Comparison of ENCODE assay signal across 8 mouse cellular contexts in the genomic region with DNA sequence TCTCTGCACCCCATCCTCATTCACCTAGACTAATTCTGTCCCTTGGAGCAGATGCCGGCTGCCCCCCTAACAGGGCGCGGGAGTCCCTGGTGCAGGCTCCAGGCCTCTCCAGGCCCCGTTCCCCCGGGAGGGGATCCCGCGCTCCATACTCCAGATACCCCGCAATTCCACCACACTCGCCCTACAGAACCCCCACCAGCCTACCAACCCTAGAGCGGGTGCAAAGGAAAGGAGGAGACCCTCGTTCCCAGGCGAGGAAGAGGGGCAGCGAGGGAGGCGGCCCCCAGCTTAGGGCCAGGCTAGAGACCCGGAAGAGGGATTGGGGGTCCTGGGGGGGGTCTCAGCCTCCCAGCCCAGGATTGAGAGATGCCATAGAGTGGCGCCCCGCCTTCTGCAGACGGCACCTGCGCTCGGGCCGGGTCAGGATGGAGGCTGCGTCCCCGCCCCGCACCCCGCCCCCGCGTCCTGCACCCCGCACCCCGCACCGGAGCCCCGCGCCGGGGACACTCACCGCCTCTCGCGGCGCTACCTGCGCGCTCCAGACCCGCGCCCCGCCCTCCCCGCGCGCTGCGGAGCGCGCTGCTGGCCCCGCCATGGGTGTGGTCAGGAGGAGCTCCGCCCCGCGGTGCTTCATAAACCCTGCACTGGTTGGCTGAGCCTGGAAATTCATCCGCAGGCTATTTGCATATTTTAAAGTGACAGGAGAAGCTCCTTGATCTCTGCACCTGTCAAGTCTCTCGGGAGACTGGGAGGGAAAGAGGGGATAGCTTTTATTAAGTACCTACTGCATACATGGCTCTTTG. TPM values are rescaled to one million over a fixed set of nuclear protein-coding genes. Genes with fewer than 3 reads are reported as not detected.
DNase-seq lines count a peak whose midpoint lies in the region; ATAC-seq lines count a peak whose summit lies in the region.

A gene (minus strand): TSS at position 595 of the 803 bp plus-strand sequence.

- no peaks in the 10 kb centered on the region for H3K36me3 ChIP-seq in embryonic facial prominence, embryonic 11.5 days (replicated peaks; ENCODE audit: control insufficient read depth, insufficient read depth, low read depth, low read length)
- no peaks in the 10 kb centered on the region for H3K36me3 ChIP-seq in heart, embryonic 10.5 days
- H3K36me3 ChIP-seq in kidney, embryonic 15.5 days: no peaks in the 10 kb centered on the region
- no peaks in the 10 kb centered on the region for H3K36me3 ChIP-seq in limb, embryonic 15.5 days
- H3K36me3 ChIP-seq in midbrain, embryonic 16.5 days (ENCODE audit: control insufficient read depth, insufficient read depth, low read length): no peaks in the 10 kb centered on the region

- ATAC-seq in embryonic facial prominence, embryonic 11.5 days (replicated peaks; ENCODE audit: insufficient number of reproducible peaks, low FRiP score, low TSS enrichment, low read depth): peak; percentile 71
- peak; percentile 87 for ATAC-seq in kidney, embryonic 15.5 days (replicated peaks; ENCODE audit: low FRiP score)
- ATAC-seq in limb, embryonic 15.5 days (ENCODE audit: insufficient number of reproducible peaks, low FRiP score, low TSS enrichment, low read depth): no peak; the same call in 1 of the 2 replicates
- peak; percentile 80 for ATAC-seq in midbrain, embryonic 16.5 days

- no peaks in the 10 kb centered on the region for H3K9me3 ChIP-seq in embryonic facial prominence, embryonic 11.5 days (replicated peaks; ENCODE audit: control insufficient read depth, low read length)
- H3K9me3 ChIP-seq in heart, embryonic 10.5 days: no peaks in the 10 kb centered on the region
- no peaks in the 10 kb centered on the region for H3K9me3 ChIP-seq in kidney, embryonic 15.5 days (replicated peaks)
- H3K9me3 ChIP-seq in limb, embryonic 15.5 days: no peaks in the 10 kb centered on the region
- no peaks in the 10 kb centered on the region for H3K9me3 ChIP-seq in midbrain, embryonic 16.5 days (replicated peaks; ENCODE audit: control insufficient read depth, low read length, poor library complexity, severe bottlenecking)

- H3K27ac ChIP-seq in embryonic facial prominence, embryonic 11.5 days (replicated peaks; ENCODE audit: low read depth, low read length): no peak within 1 kb of the TSS
- 0 out of 2 replicates have a peak within 1 kb of the TSS, but pooled peaks have one; percentile 23 for H3K27ac ChIP-seq in heart, embryonic 10.5 days
- H3K27ac ChIP-seq in kidney, embryonic 15.5 days: no peak within 1 kb of the TSS
- no peak within 1 kb of the TSS for H3K27ac ChIP-seq in limb, embryonic 15.5 days
- peak within 1 kb of the TSS; percentile 83 for H3K27ac ChIP-seq in midbrain, embryonic 16.5 days (ENCODE audit: low read length)

- H3K9ac ChIP-seq in embryonic facial prominence, embryonic 11.5 days (replicated peaks; ENCODE audit: low read length): peak within 1 kb of the TSS; percentile 60
- H3K9ac ChIP-seq in kidney, embryonic 15.5 days: peak within 1 kb of the TSS; percentile 57
- H3K9ac ChIP-seq in limb, embryonic 15.5 days: 0 out of 2 replicates have a peak within 1 kb of the TSS, but pooled peaks have one; percentile 23
- H3K9ac ChIP-seq in midbrain, embryonic 16.5 days (ENCODE audit: low read depth, low read length): peak within 1 kb of the TSS; percentile 99

- H3K4me1 ChIP-seq in embryonic facial prominence, embryonic 11.5 days (ENCODE audit: control insufficient read depth, insufficient read depth, low read length): peaks cover 7% of the 10 kb centered on the region; the same call in 1 of the 2 replicates
- peaks cover 20% of the 10 kb centered on the region for H3K4me1 ChIP-seq in heart, embryonic 10.5 days
- peaks cover 25% of the 10 kb centered on the region for H3K4me1 ChIP-seq in kidney, embryonic 15.5 days
- peaks cover 23% of the 10 kb centered on the region for H3K4me1 ChIP-seq in limb, embryonic 15.5 days
- H3K4me1 ChIP-seq in midbrain, embryonic 16.5 days (ENCODE audit: control insufficient read depth, insufficient read depth, low read length): peaks cover 39% of the 10 kb centered on the region

- H3K4me2 ChIP-seq in embryonic facial prominence, embryonic 11.5 days (ENCODE audit: low read depth, low read length): peak within 1 kb of the TSS; percentile 78
- H3K4me2 ChIP-seq in kidney, embryonic 15.5 days: peak within 1 kb of the TSS; percentile 88
- H3K4me2 ChIP-seq in limb, embryonic 15.5 days: peak within 1 kb of the TSS; percentile 87
- H3K4me2 ChIP-seq in midbrain, embryonic 16.5 days (ENCODE audit: low read length): peak within 1 kb of the TSS; percentile 67

- peaks cover 3% of the 10 kb centered on the region; the same call in 1 of the 2 replicates for H3K27me3 ChIP-seq in embryonic facial prominence, embryonic 11.5 days (ENCODE audit: control insufficient read depth, insufficient read depth, low read length)
- peaks cover 95% of the 10 kb centered on the region for H3K27me3 ChIP-seq in heart, embryonic 10.5 days (ENCODE audit: insufficient read depth, poor library complexity, severe bottlenecking)
- peaks cover 38% of the 10 kb centered on the region; the same call in 1 of the 2 replicates for H3K27me3 ChIP-seq in kidney, embryonic 15.5 days
- peaks cover 50% of the 10 kb centered on the region for H3K27me3 ChIP-seq in limb, embryonic 15.5 days
- no peaks in the 10 kb centered on the region for H3K27me3 ChIP-seq in midbrain, embryonic 16.5 days (ENCODE audit: control insufficient read depth, insufficient read depth, low read depth, low read length)

- H3K4me3 ChIP-seq in embryonic facial prominence, embryonic 11.5 days (ENCODE audit: low read depth, low read length): peak within 1 kb of the TSS; percentile 56
- peak within 1 kb of the TSS; percentile 69 for H3K4me3 ChIP-seq in heart, embryonic 10.5 days
- peak within 1 kb of the TSS; percentile 72 for H3K4me3 ChIP-seq in kidney, embryonic 15.5 days (replicated peaks)
- peak within 1 kb of the TSS; percentile 56 for H3K4me3 ChIP-seq in limb, embryonic 15.5 days
- H3K4me3 ChIP-seq in midbrain, embryonic 16.5 days (ENCODE audit: low read depth, low read length): peak within 1 kb of the TSS; percentile 88

- DNase-seq in urinary bladder, postnatal 14 days (ENCODE audit: low spot score): peak; percentile 82
- no peak for DNase-seq in urinary bladder, adult 2 months (ENCODE audit: low spot score)
- DNase-seq in embryonic facial prominence, embryonic 11.5 days (ENCODE audit: low spot score): peak; percentile 88
- DNase-seq in heart, embryonic 10.5 days (ENCODE audit: low spot score): peak; percentile 87
- DNase-seq in spleen, postnatal 36 days (ENCODE audit: low spot score in 2 of 2): peak; percentile 88 to 91

- under 1% methylated on average over 50 of the region's 54 CpGs for WGBS in embryonic facial prominence, embryonic 11.5 days
- WGBS in heart, embryonic 10.5 days: 2% methylated on average over 54 of the region's 54 CpGs
- WGBS in kidney, embryonic 15.5 days: under 1% methylated on average over 47 of the region's 54 CpGs
- 1% methylated on average over 44 of the region's 54 CpGs for WGBS in limb, embryonic 15.5 days
- 0% methylated on average over 50 of the region's 54 CpGs for WGBS in midbrain, embryonic 16.5 days

RNA-seq across cellular contexts. Expression of the gene that starts here (rescaled TPM):
- polyA plus RNA-seq in urinary bladder, adult 2 months (2012; rRNA removed): 4.5 and 5.3 TPM in 2 replicates
- 3.8 and 5.0 TPM in 2 replicates for polyA plus RNA-seq in embryonic facial prominence, embryonic 11.5 days (2014; fragmentation: Nextera tagmentation; extraction: Ambion mirVana)
- 2.0 and 3.1 TPM in 2 replicates for polyA plus RNA-seq in heart, embryonic 10.5 days (2016; fragmentation: Nextera tagmentation; extraction: Ambion mirVana)
- 6.3 and 6.5 TPM in 2 replicates for polyA plus RNA-seq in kidney, embryonic 15.5 days (2015; fragmentation: Nextera tagmentation; extraction: Ambion mirVana)
- 7.7 and 8.9 TPM in 2 replicates for polyA plus RNA-seq in limb, embryonic 15.5 days (2015; fragmentation: Nextera tagmentation; extraction: Ambion mirVana)
- 88.4 and 107 TPM in 2 replicates for polyA plus RNA-seq in midbrain, embryonic 16.5 days (2015; fragmentation: Nextera tagmentation; extraction: Ambion mirVana)

Comparison
In these comparisons a context has a peak if more than half of its experiments do, and no peak if none do; other contexts are left out.
1. H3K27ac ChIP-seq: peak in heart, embryonic 10.5 days (single experiment) and midbrain, embryonic 16.5 days (single experiment); none in embryonic facial prominence, embryonic 11.5 days (single experiment), kidney, embryonic 15.5 days (single experiment) and limb, embryonic 15.5 days (single experiment).
2. H3K9ac ChIP-seq: peak in every context shown above with its lines; median percentile 99 in midbrain, embryonic 16.5 days; 60 in embryonic facial prominence, embryonic 11.5 days; 57 in kidney, embryonic 15.5 days; 23 in limb, embryonic 15.5 days.
3. Peak in every context shown above with its lines, with median percentiles within 50 percentile points of each other: H3K4me2 ChIP-seq and H3K4me3 ChIP-seq.